Mouse (Mus musculus): Measurements from ENCODE around the gene Mturn. TPM values are rescaled to one million over a fixed set of nuclear protein-coding genes. Genes with fewer than 3 reads are reported as not detected.

Gene Mturn
- total and polyA plus RNA-seq, 3 experiments = 0.96 to 3.2 (median 1.9) TPM

GRCm38 (mm10) chr6:54701901-54702300 lies 20.5 kb downstream of the Mturn start:
- Histone ChIP-seq H3K4me3 (ENCODE audit: low read depth, low read length) (no peak overlapping the region), H3K4me1 (ENCODE audit: insufficient read depth, low read depth, low read length) (peaks cover 5% of the 10 kb centered on the region; the same call in 1 of the 2 replicates), H3K9me3 (replicated peaks) (no peaks in the 10 kb centered on the region), H3K27me3 (ENCODE audit: insufficient read depth, low read length) (peaks cover 12% of the 10 kb centered on the region), H3K36me3 (replicated peaks) (no peaks in the 10 kb centered on the region)
- DNase-seq (ENCODE audit: low spot score) (no peak), ATAC-seq (ENCODE audit: extremely low read depth, insufficient number of reproducible peaks, low FRiP score, poor library complexity, severe bottlenecking) (no peak)
- no peak for TF ChIP-seq GATA2 (IDR thresholded peaks at IDR 0.05; ENCODE audit: borderline replicate concordance, low read depth, low read length)
- no peak for TF ChIP-seq POLR2AphosphoS5 (IDR thresholded peaks at IDR 0.05; ENCODE audit: insufficient replicate concordance, low read depth, low read length)
- TF ChIP-seq TAL1 (conservative IDR thresholded peaks at IDR 0.05; ENCODE audit: low read depth, low read length) = no peak

- TF ChIP-seq TAL1 (conservative IDR thresholded peaks at IDR 0.05; ENCODE audit: low read depth, low read length) (no peak), GATA2 (IDR thresholded peaks at IDR 0.05; ENCODE audit: borderline replicate concordance, low read depth, low read length) (no peak), GATA1 (IDR thresholded peaks at IDR 0.05; ENCODE audit: borderline replicate concordance, low read length) (no peak), POLR2AphosphoS5 (IDR thresholded peaks at IDR 0.05; ENCODE audit: insufficient replicate concordance, low read depth, low read length) (no peak), CTCF (IDR thresholded peaks at IDR 0.05; ENCODE audit: low read depth, low read length) (no peak)
- no peak for DNase-seq (ENCODE audit: low spot score)
- Histone ChIP-seq H3K4me1 (ENCODE audit: insufficient read depth, low read depth, low read length) (peaks cover under 1% of the 10 kb centered on the region; the same call in 1 of the 2 replicates), H3K4me3 (ENCODE audit: low read depth, low read length) (no peak overlapping the region), H3K9me3 (replicated peaks) (no peaks in the 10 kb centered on the region), H3K27me3 (ENCODE audit: insufficient read depth, low read length) (peaks cover 7% of the 10 kb centered on the region), H3K36me3 (replicated peaks) (no peaks in the 10 kb centered on the region)
- no peak; the same call in 1 of the 2 replicates for ATAC-seq (ENCODE audit: extremely low read depth, insufficient number of reproducible peaks, low FRiP score, poor library complexity, severe bottlenecking)
Measured at GRCm38 (mm10) chr6:54703633-54704538, 22.5 kb downstream of the Mturn start.

GRCm38 (mm10) chr6:54704539-54704845 lies 23.1 kb downstream of the Mturn start:
- no peak for TF ChIP-seq CTCF (IDR thresholded peaks at IDR 0.05; ENCODE audit: low read depth, low read length)
- TF ChIP-seq POLR2AphosphoS5 (IDR thresholded peaks at IDR 0.05; ENCODE audit: insufficient replicate concordance, low read depth, low read length) = no peak
- TF ChIP-seq GATA1 (IDR thresholded peaks at IDR 0.05; ENCODE audit: borderline replicate concordance, low read length) = no peak
- TF ChIP-seq TAL1 (conservative IDR thresholded peaks at IDR 0.05; ENCODE audit: low read depth, low read length) = no peak
- no peak for TF ChIP-seq GATA2 (IDR thresholded peaks at IDR 0.05; ENCODE audit: borderline replicate concordance, low read depth, low read length)
- DNase-seq (ENCODE audit: low spot score) (no peak), ATAC-seq (ENCODE audit: extremely low read depth, insufficient number of reproducible peaks, low FRiP score, poor library complexity, severe bottlenecking) (no peak)
- Histone ChIP-seq H3K4me1 (ENCODE audit: insufficient read depth, low read depth, low read length) (no peaks in the 10 kb centered on the region), H3K9me3 (replicated peaks) (no peaks in the 10 kb centered on the region), H3K36me3 (replicated peaks) (no peaks in the 10 kb centered on the region), H3K27me3 (ENCODE audit: insufficient read depth, low read length) (peaks cover 5% of the 10 kb centered on the region; the same call in 1 of the 2 replicates), H3K4me3 (ENCODE audit: low read depth, low read length) (no peak overlapping the region)

- Histone ChIP-seq H3K27me3 (ENCODE audit: insufficient read depth, low read length) (peaks cover 5% of the 10 kb centered on the region; the same call in 1 of the 2 replicates), H3K4me1 (ENCODE audit: insufficient read depth, low read depth, low read length) (no peaks in the 10 kb centered on the region), H3K36me3 (replicated peaks) (no peaks in the 10 kb centered on the region), H3K4me3 (ENCODE audit: low read depth, low read length) (no peak overlapping the region), H3K9me3 (replicated peaks) (no peaks in the 10 kb centered on the region)
- no peak for TF ChIP-seq GATA1 (IDR thresholded peaks at IDR 0.05; ENCODE audit: borderline replicate concordance, low read length)
- no peak for TF ChIP-seq TAL1 (conservative IDR thresholded peaks at IDR 0.05; ENCODE audit: low read depth, low read length)
- no peak for TF ChIP-seq CTCF (IDR thresholded peaks at IDR 0.05; ENCODE audit: low read depth, low read length)
- no peak for TF ChIP-seq POLR2AphosphoS5 (IDR thresholded peaks at IDR 0.05; ENCODE audit: insufficient replicate concordance, low read depth, low read length)
- no peak for TF ChIP-seq GATA2 (IDR thresholded peaks at IDR 0.05; ENCODE audit: borderline replicate concordance, low read depth, low read length)
- DNase-seq (ENCODE audit: low spot score) (no peak), ATAC-seq (ENCODE audit: extremely low read depth, insufficient number of reproducible peaks, low FRiP score, poor library complexity, severe bottlenecking) (no peak)
Measured at GRCm38 (mm10) chr6:54704847-54705246, 23.4 kb downstream of the Mturn start.

- Histone ChIP-seq H3K4me3 (ENCODE audit: low read depth, low read length) (no peak overlapping the region), H3K27me3 (ENCODE audit: insufficient read depth, low read length) (peaks cover 5% of the 10 kb centered on the region; the same call in 1 of the 2 replicates), H3K4me1 (ENCODE audit: insufficient read depth, low read depth, low read length) (no peaks in the 10 kb centered on the region), H3K9me3 (replicated peaks) (no peaks in the 10 kb centered on the region), H3K36me3 (replicated peaks) (no peaks in the 10 kb centered on the region)
- no peak for ATAC-seq (ENCODE audit: extremely low read depth, insufficient number of reproducible peaks, low FRiP score, poor library complexity, severe bottlenecking)
- DNase-seq (ENCODE audit: low spot score) = no peak
- no peak for TF ChIP-seq GATA1 (IDR thresholded peaks at IDR 0.05; ENCODE audit: borderline replicate concordance, low read length)
- no peak for TF ChIP-seq CTCF (IDR thresholded peaks at IDR 0.05; ENCODE audit: low read depth, low read length)
- no peak for TF ChIP-seq TAL1 (conservative IDR thresholded peaks at IDR 0.05; ENCODE audit: low read depth, low read length)
- no peak for TF ChIP-seq POLR2AphosphoS5 (IDR thresholded peaks at IDR 0.05; ENCODE audit: insufficient replicate concordance, low read depth, low read length)
- no peak for TF ChIP-seq GATA2 (IDR thresholded peaks at IDR 0.05; ENCODE audit: borderline replicate concordance, low read depth, low read length)
Measured at GRCm38 (mm10) chr6:54705387-54705909, 24.0 kb downstream of the Mturn start.

GRCm38 (mm10) chr6:54706099-54706498 lies 24.7 kb downstream of the Mturn start:
- peaks cover 5% of the 10 kb centered on the region; the same call in 1 of the 2 replicates for H3K27me3 ChIP-seq (ENCODE audit: insufficient read depth, low read length)
- H3K4me3 ChIP-seq (ENCODE audit: low read depth, low read length) = no peak overlapping the region
- no peak for ATAC-seq (ENCODE audit: extremely low read depth, insufficient number of reproducible peaks, low FRiP score, poor library complexity, severe bottlenecking)
- H3K36me3 ChIP-seq (replicated peaks) = no peaks in the 10 kb centered on the region
- H3K4me1 ChIP-seq (ENCODE audit: insufficient read depth, low read depth, low read length) = no peaks in the 10 kb centered on the region
- DNase-seq (ENCODE audit: low spot score) = no peak
- no peak for TF ChIP-seq POLR2AphosphoS5 (IDR thresholded peaks at IDR 0.05; ENCODE audit: insufficient replicate concordance, low read depth, low read length)
- no peaks in the 10 kb centered on the region for H3K9me3 ChIP-seq (replicated peaks)
